Mouse (Mus musculus) MEL (cell line): ENCODE data around the gene Gm9833. TPM values are rescaled to one million over a fixed set of nuclear protein-coding genes. Genes with fewer than 3 reads are reported as not detected.

Source experiments
- DNase-seq: peaks from one replicate; pipeline ENCODE4 v3.0.0; 2011; ENCODE audit warnings: low read depth, low spot score
- H3K27ac ChIP-seq: 2 replicates; pipeline ENCODE4 v1.5.1; 2012; ENCODE audit warnings: low read depth, mild to moderate bottlenecking, control low read depth, low read length, moderate library complexity; ENCODE audit not compliant: control insufficient read depth
- H3K27me3 ChIP-seq, 2 experiments: fragments of 150-350 bp in 1 of 2; sonication (generic) in 1 of 2; 2 replicates each; pipeline ENCODE4 v1.6.1; 2012; ENCODE audit warnings: low read length in 2 of 2, mild to moderate bottlenecking in 2 of 2, improper control_type of control experiment in 1 of 2, moderate library complexity in 1 of 2; ENCODE audit not compliant: insufficient read depth in 2 of 2, control insufficient read depth in 1 of 2
- H3K36me3 ChIP-seq, 2 experiments: 2 replicates each; pipeline ENCODE4 v1.6.1; 2012 to 2014; ENCODE audit warnings: low read length in 2 of 2, improper control_type of control experiment in 1 of 2, inconsistent platforms in 1 of 2, mild to moderate bottlenecking in 1 of 2; ENCODE audit not compliant: insufficient read depth in 2 of 2, control insufficient read depth in 1 of 2
- H3K4me1 ChIP-seq, 2 experiments: fragments of 150-350 bp in 1 of 2; sonication (generic) in 1 of 2; 2 replicates each; pipeline ENCODE4 v1.6.1; 2012; ENCODE audit warnings: low read length in 2 of 2, improper control_type of control experiment in 1 of 2, mild to moderate bottlenecking in 1 of 2; ENCODE audit not compliant: insufficient read depth in 2 of 2, control insufficient read depth in 1 of 2
- H3K4me3 ChIP-seq, 2 experiments: fragments of 150-350 bp in 1 of 2; sonication (generic) in 1 of 2; 2 replicates each; pipeline ENCODE4 v1.5.1; 2012; ENCODE audit warnings: low read depth in 2 of 2, low read length in 2 of 2, mild to moderate bottlenecking in 2 of 2, moderate library complexity in 2 of 2, control low read depth in 1 of 2, improper control_type of control experiment in 1 of 2; ENCODE audit not compliant: control insufficient read depth in 1 of 2, insufficient read depth in 1 of 2
- H3K79me2 ChIP-seq: 2 replicates; pipeline ENCODE4 v1.6.1; 2012; ENCODE audit warnings: mild to moderate bottlenecking, low read length, moderate library complexity; ENCODE audit not compliant: control insufficient read depth, poor library complexity, insufficient read depth
- H3K9ac ChIP-seq: 2 replicates; pipeline ENCODE4 v1.6.1; 2012; ENCODE audit warnings: low read depth, mild to moderate bottlenecking, control low read depth, low read length, moderate library complexity; ENCODE audit not compliant: control insufficient read depth, poor library complexity, severe bottlenecking
- H3K9me3 ChIP-seq: fragments of 150-350 bp; sonication (generic); replicated peaks from 2 replicates; pipeline ENCODE4 v1.6.1; 2012; ENCODE audit warnings: mild to moderate bottlenecking, low read length, improper control_type of control experiment, moderate library complexity; ENCODE audit not compliant: insufficient read depth
- CHD1 ChIP-seq: IDR thresholded peaks from 2 replicates; pipeline ENCODE4 v1.6.1; 2012; ENCODE audit warnings: low read depth, mild to moderate bottlenecking, inconsistent platforms, low read length, improper control_type of control experiment
- E2F4 ChIP-seq: IDR thresholded peaks from 2 replicates; pipeline ENCODE4 v1.6.1; 2011; ENCODE audit warnings: low read depth, low read length, improper control_type of control experiment, borderline replicate concordance
- EP300 ChIP-seq, 2 experiments: IDR thresholded peaks; 2 replicates each; pipeline ENCODE4 v1.6.1; 2011; ENCODE audit warnings: improper control_type of control experiment in 2 of 2, low read length in 2 of 2, low read depth in 1 of 2, mild to moderate bottlenecking in 1 of 2
- ETS1 ChIP-seq: IDR thresholded peaks from 2 replicates; pipeline ENCODE4 v1.6.1; 2012; ENCODE audit warnings: low read depth, mild to moderate bottlenecking, inconsistent platforms, low read length, improper control_type of control experiment, moderate library complexity
- GATA1 ChIP-seq: IDR thresholded peaks from 2 replicates; pipeline ENCODE4 v1.6.1; 2011; ENCODE audit warnings: low read depth, low read length, improper control_type of control experiment
- JUND ChIP-seq: IDR thresholded peaks from 2 replicates; pipeline ENCODE4 v1.6.1; 2011; ENCODE audit warnings: low read depth, mild to moderate bottlenecking, improper control_type of control experiment, low read length
- MAFK ChIP-seq: IDR thresholded peaks from 2 replicates; pipeline ENCODE4 v1.6.1; 2011; ENCODE audit warnings: low read depth, mild to moderate bottlenecking, low read length, improper control_type of control experiment, borderline replicate concordance
- MAX ChIP-seq: IDR thresholded peaks from 2 replicates; pipeline ENCODE4 v1.6.1; 2011; ENCODE audit warnings: low read length, improper control_type of control experiment
- MAZ ChIP-seq: IDR thresholded peaks from 2 replicates; pipeline ENCODE4 v1.6.1; 2012; ENCODE audit warnings: low read depth, mild to moderate bottlenecking, inconsistent platforms, low read length, improper control_type of control experiment
- MEF2A ChIP-seq: IDR thresholded peaks from 2 replicates; pipeline ENCODE4 v1.6.1; 2014; ENCODE audit warnings: low read depth, mild to moderate bottlenecking, inconsistent platforms, low read length, improper control_type of control experiment; ENCODE audit not compliant: poor library complexity, insufficient replicate concordance, severe bottlenecking; ENCODE audit errors: extremely low read depth
- MYB ChIP-seq: IDR thresholded peaks from 2 replicates; pipeline ENCODE4 v1.6.1; 2011; ENCODE audit warnings: mild to moderate bottlenecking, low read depth, low read length, improper control_type of control experiment
- MYC ChIP-seq: IDR thresholded peaks from 2 replicates; pipeline ENCODE4 v1.6.1; 2011; ENCODE audit warnings: low read depth, mild to moderate bottlenecking, low read length, improper control_type of control experiment, moderate library complexity
- NELFE ChIP-seq: IDR thresholded peaks from 2 replicates; pipeline ENCODE4 v1.6.1; 2011; ENCODE audit warnings: low read depth, low read length, improper control_type of control experiment
- NRF1 ChIP-seq: IDR thresholded peaks from 2 replicates; pipeline ENCODE4 v1.6.1; 2014; ENCODE audit warnings: low read depth, mild to moderate bottlenecking, inconsistent platforms, low read length, improper control_type of control experiment, moderate library complexity; ENCODE audit not compliant: poor library complexity, insufficient read depth, severe bottlenecking
- POLR2AphosphoS5 ChIP-seq: IDR thresholded peaks from 2 replicates; pipeline ENCODE4 v1.6.1; 2012; ENCODE audit warnings: low read depth, borderline replicate concordance, mild to moderate bottlenecking, inconsistent platforms, low read length, moderate library complexity, mixed read lengths
- RAD21 ChIP-seq: IDR thresholded peaks from 2 replicates; pipeline ENCODE4 v1.6.1; 2011; ENCODE audit warnings: mild to moderate bottlenecking, low read depth, low read length, improper control_type of control experiment
- SIN3A ChIP-seq: IDR thresholded peaks from 2 replicates; pipeline ENCODE4 v1.6.1; 2012; ENCODE audit warnings: low read length, improper control_type of control experiment, inconsistent platforms
- SMC3 ChIP-seq: IDR thresholded peaks from 2 replicates; pipeline ENCODE4 v1.6.1; 2011; ENCODE audit warnings: low read depth, low read length, improper control_type of control experiment
- TAL1 ChIP-seq: IDR thresholded peaks from 2 replicates; pipeline ENCODE4 v1.6.1; 2012; ENCODE audit warnings: mild to moderate bottlenecking, inconsistent platforms, low read length, moderate library complexity, mixed read lengths
- TBP ChIP-seq: IDR thresholded peaks from 2 replicates; pipeline ENCODE4 v1.8.0; 2011; ENCODE audit warnings: low read depth, low read length, improper control_type of control experiment
- UBTF ChIP-seq: IDR thresholded peaks from 2 replicates; pipeline ENCODE4 v1.6.1; 2012; ENCODE audit warnings: low read depth, mild to moderate bottlenecking, inconsistent platforms, low read length, improper control_type of control experiment, moderate library complexity, borderline replicate concordance; ENCODE audit not compliant: insufficient read depth
- USF1 ChIP-seq: IDR thresholded peaks from 2 replicates; pipeline ENCODE4 v1.6.1; 2014; ENCODE audit warnings: low read depth, mild to moderate bottlenecking, inconsistent platforms, low read length, improper control_type of control experiment, moderate library complexity
- USF2 ChIP-seq, 2 experiments: IDR thresholded peaks; 2 replicates each; pipeline ENCODE4 v1.6.1; 2011 to 2012; ENCODE audit warnings: improper control_type of control experiment in 2 of 2, low read length in 2 of 2, borderline replicate concordance in 1 of 2, inconsistent platforms in 1 of 2, low read depth in 1 of 2, mild to moderate bottlenecking in 1 of 2; ENCODE audit not compliant: insufficient read depth in 1 of 2
- ZKSCAN1 ChIP-seq: IDR thresholded peaks from 2 replicates; pipeline ENCODE4 v1.6.1; 2012; ENCODE audit warnings: low read depth, mild to moderate bottlenecking, inconsistent platforms, low read length, improper control_type of control experiment, moderate library complexity
- ZMIZ1 ChIP-seq: IDR thresholded peaks from 2 replicates; pipeline ENCODE4 v1.6.1; 2012; ENCODE audit warnings: low read depth, mild to moderate bottlenecking, inconsistent platforms, low read length, improper control_type of control experiment, moderate library complexity
- polyA plus RNA-seq, 2 experiments: library from polyadenylated mRNA; stranded (reverse) in 1 of 2; unstranded in 1 of 2; fragments of >175 nt in 1 of 2; fragments of >200 nt in 1 of 2; gene quantifications; 2 replicates each; pipeline versions ENCODE4 v1.2.1 to v1.2.4; 2012; ENCODE audit warnings: low replicate concordance in 2 of 2, low read depth in 1 of 2; ENCODE audit not compliant: insufficient read length in 2 of 2, insufficient read depth in 1 of 2, missing spikeins in 1 of 2
- total RNA-seq: library from RNA; depleted of rRNA; stranded (reverse); fragments of 300-350 nt; gene quantifications from 2 replicates; pipeline ENCODE4 v1.2.3, GENCODE M21; 2012

Gm9833 gene
- total and polyA plus RNA-seq, 3 experiments = 3.0 to 6.9 TPM; not detected in 1

DNA sequence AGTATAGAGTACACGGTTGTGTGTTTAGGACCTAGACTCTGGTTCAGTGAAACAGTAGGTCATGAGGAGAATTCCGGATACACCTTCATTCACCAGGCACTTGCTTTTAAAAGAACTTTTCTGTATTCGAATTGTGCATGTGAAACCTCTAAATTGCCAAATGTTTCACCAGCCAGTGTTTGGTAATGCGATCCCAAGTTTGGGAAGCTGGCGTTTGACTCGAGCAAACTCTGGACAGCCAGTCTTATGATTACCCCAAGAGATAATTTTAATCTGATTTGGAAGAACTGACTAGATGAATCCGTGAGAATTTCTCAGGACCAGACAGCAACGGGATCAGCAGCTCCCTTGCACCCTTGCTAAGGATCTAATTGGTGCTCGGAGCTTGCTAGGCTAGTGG, 33.3 kb downstream of the Gm9833 start:
- DNase-seq = no peak
- Histone ChIP-seq H3K27me3 (no peaks in the 10 kb centered on the region), H3K9ac (no peak overlapping the region), H3K4me1 (no peaks in the 10 kb centered on the region), H3K79me2 (no peaks in the 10 kb centered on the region), H3K4me3 (no peak overlapping the region), H3K36me3 (no peaks in the 10 kb centered on the region), H3K27ac (no peak overlapping the region), H3K9me3 (no peaks in the 10 kb centered on the region)
- TF ChIP-seq ZMIZ1 = no peak
- no peak for TF ChIP-seq POLR2AphosphoS5
- no peak for TF ChIP-seq TAL1
- no peak for TF ChIP-seq NELFE
- TF ChIP-seq ETS1 = no peak
- TF ChIP-seq MAZ = no peak
- no peak for TF ChIP-seq ZKSCAN1
- no peak for TF ChIP-seq MYB
- TF ChIP-seq EP300 (IDR thresholded peaks at IDR 0.05; ENCODE audit: low read depth in 1 of 2, low read length in 2 of 2) = no peak
- TF ChIP-seq USF1 = no peak
- TF ChIP-seq UBTF = no peak
- TF ChIP-seq RAD21 = no peak
- no peak for TF ChIP-seq NRF1
- no peak for TF ChIP-seq CHD1
- TF ChIP-seq SIN3A = no peak
- TF ChIP-seq MAFK = no peak
- no peak for TF ChIP-seq E2F4
- no peak for TF ChIP-seq MEF2A
- no peak for TF ChIP-seq USF2 (IDR thresholded peaks at IDR 0.05; ENCODE audit: borderline replicate concordance in 1 of 2, insufficient read depth in 1 of 2, low read depth in 1 of 2, low read length in 2 of 2)

DNA sequence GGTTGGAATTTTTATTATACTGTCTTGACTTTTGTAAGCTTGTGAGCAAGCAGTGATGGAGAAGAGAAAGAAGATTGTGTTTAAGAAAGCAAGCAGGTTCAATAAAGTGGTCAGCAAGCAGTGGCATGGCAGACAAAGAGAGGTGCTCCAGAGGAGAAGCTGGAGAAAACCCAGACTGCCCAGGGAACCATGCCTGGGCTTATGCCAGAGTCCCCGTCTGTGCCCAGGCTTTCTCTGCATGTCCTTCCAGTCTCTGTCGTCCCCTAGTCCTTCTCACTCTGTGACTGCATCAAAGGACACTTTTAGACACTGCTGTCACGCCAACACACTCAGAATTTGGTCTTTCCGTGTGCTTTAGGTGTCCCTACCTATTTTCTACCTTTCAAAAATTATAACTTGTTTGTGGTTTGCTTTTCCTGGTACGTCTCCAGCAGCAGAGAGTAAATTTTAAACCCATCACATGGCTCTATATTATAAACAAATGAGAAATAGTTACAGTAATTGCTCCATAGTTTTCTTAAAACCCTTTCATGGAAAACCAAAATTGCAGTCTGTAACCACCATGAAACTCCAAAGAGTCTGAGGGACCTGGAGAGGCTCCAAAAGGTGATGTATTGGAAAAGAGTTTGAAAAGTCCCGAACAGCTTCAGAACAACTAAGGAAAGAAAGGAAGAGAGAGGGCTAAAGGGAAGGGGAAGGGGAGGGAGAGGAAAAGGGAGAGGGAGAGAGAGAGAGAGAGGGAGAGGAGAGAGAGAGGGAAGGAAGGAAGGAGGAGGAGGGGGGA, 34.2 kb downstream of the Gm9833 start:
- Histone ChIP-seq H3K27ac (no peak overlapping the region), H3K9me3 (no peaks in the 10 kb centered on the region), H3K79me2 (no peaks in the 10 kb centered on the region), H3K36me3 (no peaks in the 10 kb centered on the region), H3K27me3 (no peaks in the 10 kb centered on the region), H3K4me1 (no peaks in the 10 kb centered on the region), H3K9ac (no peak overlapping the region), H3K4me3 (no peak overlapping the region)
- TF ChIP-seq GATA1 (no peak), JUND (no peak), NELFE (no peak), TBP (no peak), SMC3 (no peak), TAL1 (no peak), MYC (no peak), MAX (no peak)
- DNase-seq = no peak
